Mouse (Mus musculus): ENCODE measurements at regions not wholly inside any gene's neighbourhood (a gene's known extent, or its start where the extent isn't known, plus 50 kb on each side); places are given as distances from the start of the nearest gene placed in this dataset.

DNA sequence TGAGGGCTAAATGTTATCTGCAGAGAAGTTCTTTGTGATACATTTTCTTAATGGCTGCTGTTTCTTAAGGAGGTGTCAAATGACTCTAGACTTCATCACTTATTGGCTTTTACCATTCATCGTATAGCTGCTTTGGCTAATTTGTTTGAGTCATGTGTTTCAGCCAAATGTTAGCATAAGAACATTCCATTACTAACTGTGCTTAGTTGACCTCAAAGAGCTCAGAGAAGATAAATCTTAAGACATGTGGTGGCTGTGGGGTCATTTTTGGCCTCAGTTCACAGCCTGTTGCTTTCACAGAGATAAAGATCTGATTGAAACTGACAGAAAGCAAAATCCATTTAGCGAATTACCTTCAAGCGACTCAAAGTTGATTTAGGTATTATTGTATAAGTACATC, 743.6 kb downstream of the Hdgfl1 start:
- no peak for DNase-seq

GRCm38 (mm10) chr13:26024696-26025095, 745.3 kb downstream of the Hdgfl1 start:
- no peak for DNase-seq

- DNase-seq = no peak
Observed at GRCm38 (mm10) chr13:26020491-26020890, 749.5 kb downstream of the Hdgfl1 start.

- no peak for DNase-seq
Observed at GRCm38 (mm10) chr13:26009131-26009530, 738.8 kb upstream of the Nrsn1 start.

GRCm38 (mm10) chr13:26004768-26005560, 734.7 kb upstream of the Nrsn1 start:
- no peak for DNase-seq

GRCm38 (mm10) chr13:25993526-25993925, 723.2 kb upstream of the Nrsn1 start:
- DNase-seq = no peak

DNA sequence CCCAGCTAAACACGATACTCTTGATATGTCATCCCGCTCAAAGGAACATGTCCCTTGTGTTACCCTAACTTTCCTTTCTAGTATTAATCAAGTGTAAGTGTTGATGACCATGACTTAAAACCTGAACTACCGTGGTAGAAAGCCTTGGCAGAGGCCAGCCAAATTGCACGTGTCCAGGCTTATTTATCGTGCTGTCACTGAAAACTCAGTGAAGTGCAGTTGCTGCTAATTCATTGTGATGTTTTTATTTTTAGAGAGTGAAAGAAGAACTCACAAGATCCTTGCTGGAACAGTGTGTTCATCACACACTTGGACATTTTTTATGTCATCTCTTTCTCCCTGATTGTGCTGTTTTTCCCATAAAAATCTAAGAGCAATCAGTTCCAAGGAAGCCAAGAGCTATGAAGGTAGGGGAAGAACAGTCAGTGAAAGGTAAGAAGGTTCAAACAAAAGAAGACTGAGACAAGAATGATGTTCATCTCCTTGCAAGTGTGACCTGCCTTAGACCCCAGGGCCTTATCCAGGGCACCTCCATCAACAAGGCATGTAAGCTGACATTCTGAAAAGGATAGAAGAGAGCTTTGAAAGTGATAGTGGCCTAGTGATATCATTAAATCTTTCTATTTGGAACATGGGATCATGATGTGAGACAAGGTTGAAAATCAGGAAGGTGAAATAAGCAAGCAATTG, 718.9 kb upstream of the Nrsn1 start:
- DNase-seq = no peak

GRCm38 (mm10) chr13:25984535-25984934, 714.2 kb upstream of the Nrsn1 start:
- no peak for DNase-seq

- no peak for DNase-seq
Observed at GRCm38 (mm10) chr13:25983659-25984058, 713.4 kb upstream of the Nrsn1 start.

DNA sequence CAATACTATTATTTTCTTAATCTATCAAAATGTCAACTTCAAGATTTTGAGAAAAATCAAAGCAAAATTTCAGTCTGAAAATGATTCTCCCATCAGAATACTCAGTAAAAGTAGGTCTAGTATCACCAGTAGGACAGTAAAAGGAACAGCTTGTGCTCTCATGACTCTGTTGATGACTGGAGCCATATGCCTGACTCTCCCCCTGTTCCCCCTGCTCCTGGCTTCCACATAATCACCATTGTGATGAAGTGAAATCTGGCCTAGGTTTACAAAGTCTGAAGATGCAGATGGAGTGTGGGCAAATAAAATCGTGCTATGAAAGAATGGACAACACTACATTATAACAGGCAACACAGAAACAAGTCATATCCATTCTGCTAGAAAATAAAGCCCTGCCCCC, 708.3 kb upstream of the Nrsn1 start:
- DNase-seq = no peak

GRCm38 (mm10) chr13:25958592-25958991, 688.3 kb upstream of the Nrsn1 start:
- no peak for DNase-seq

- DNase-seq = no peak
Observed at GRCm38 (mm10) chr13:25958153-25958466, 687.8 kb upstream of the Nrsn1 start.

GRCm38 (mm10) chr13:25957451-25958152, 687.3 kb upstream of the Nrsn1 start:
- DNase-seq = peak in 1 of 2 experiments; percentile 33

- DNase-seq = peak in 1 of 2 experiments; percentile 11
Observed at GRCm38 (mm10) chr13:25937631-25938030, 667.3 kb upstream of the Nrsn1 start.

DNA sequence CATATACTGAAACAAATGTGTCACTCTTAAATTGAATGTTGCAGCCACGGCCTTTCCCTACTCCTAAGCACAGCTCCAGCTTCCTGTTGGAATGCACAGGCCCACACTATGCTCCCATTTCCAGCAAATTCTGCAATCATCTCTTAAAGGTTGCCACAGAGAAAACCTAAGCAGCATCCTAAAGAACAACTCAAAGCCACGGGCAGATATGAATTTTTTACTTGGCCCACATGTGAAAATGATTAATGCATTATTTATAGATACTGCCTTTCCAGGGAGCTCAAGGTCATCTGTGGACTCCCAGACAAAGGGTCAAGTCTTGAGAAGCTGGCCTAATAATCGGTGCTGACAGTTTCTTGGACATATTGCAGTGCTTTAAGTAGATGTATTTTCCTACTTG, 663.5 kb upstream of the Nrsn1 start:
- DNase-seq = peak in 1 of 2 experiments; percentile 14

DNA sequence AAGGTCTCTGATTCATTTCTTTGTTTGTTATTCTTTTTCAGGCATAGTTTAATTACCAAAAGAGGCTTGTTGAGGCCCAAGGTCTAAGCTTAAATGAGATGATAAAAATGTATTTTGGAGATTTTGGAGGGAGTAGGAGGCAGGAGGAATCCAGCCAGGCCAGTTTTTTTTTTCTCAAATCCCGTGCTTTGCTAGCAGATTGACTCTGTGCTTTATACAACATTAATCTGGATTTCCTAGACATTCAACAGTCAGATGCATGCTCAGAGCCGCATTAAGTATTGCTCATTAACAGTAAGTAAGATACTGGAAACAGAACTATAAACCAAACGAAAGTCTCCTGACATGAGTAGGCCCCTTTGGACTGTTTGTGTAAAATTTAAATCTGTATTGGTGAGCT, 662.9 kb upstream of the Nrsn1 start:
- DNase-seq = peak in 1 of 2 experiments; percentile 24

GRCm38 (mm10) chr13:25932810-25933209, 662.5 kb upstream of the Nrsn1 start:
- DNase-seq = peak; percentile 86

- peak in 1 of 2 experiments; percentile 5 for DNase-seq
Observed at GRCm38 (mm10) chr13:25932365-25932764, 662.1 kb upstream of the Nrsn1 start.

GRCm38 (mm10) chr13:25925685-25926084, 655.4 kb upstream of the Nrsn1 start:
- DNase-seq = no peak

DNA sequence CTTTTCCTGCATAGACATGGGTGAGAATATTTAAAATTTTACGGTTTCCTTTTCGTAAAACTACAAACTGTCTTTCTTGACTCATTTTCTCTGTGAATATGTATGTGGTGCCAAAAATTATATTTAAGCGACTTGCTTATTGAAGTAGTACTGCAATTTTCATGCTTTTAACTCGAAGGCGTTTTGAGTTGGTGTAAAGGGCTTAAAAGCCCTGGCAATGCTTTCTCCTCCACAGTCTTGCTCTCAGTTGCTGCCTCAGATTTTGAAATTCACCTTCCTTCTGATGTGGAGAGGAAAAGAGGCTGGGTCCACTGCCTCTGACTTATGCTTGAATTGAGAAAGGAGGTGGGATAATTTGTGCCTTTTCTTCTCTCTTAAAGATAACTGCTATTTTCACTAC, 629.6 kb upstream of the Nrsn1 start:
- DNase-seq = no peak

DNA sequence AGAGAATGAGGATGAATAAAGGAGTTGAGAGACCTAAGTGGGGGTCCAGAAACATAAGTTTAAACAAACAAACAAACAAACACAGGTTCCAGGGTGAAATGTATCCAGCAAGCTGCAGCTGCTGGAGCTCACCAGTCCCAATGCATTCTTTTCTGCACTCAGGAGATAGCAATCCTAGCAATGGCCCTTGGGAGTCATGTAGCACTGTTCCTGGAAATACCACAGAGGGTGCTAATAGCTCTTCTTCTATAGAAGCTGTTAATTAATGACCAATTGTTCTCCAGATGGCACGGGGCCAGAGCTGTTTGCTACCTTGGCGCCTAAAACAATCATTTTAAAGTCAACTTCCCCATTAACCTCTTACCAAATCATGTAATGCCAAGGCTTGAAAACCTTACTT, 622.8 kb upstream of the Nrsn1 start:
- DNase-seq = no peak

DNA sequence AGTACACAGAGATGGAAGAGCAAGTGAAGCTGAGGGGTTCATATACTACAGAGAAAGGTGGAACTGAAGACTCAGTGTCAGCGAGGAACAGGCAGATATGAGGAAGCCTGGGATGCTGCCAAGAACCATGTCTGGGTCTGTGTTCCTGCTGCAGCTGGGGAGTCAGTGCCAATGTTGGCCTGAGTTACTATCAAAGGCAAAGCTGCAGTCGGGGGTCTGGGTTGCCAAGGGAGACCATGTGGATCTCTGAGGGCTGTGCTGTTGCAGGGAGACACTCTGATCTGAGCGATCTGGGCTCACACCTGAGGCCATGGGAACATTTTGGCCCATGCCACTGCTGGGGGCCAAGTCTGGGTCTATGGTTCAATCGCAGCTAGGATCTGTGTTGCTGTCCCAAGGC, 612.5 kb upstream of the Nrsn1 start:
- peak; percentile 17 to 23 for DNase-seq

GRCm38 (mm10) chr13:25868923-25869322, 598.6 kb upstream of the Nrsn1 start:
- no peak for DNase-seq

- DNase-seq = no peak
Observed at GRCm38 (mm10) chr13:25858207-25858606, 587.9 kb upstream of the Nrsn1 start.

Data from cerebellum, postnatal 14 days (tissue).